Mouse (Mus musculus): ENCODE measurements around the gene Zfp446.

GRCm38 (mm10) chr7:12933615-12934140, 44.0 kb upstream of the Zfp446 start:
- TF ChIP-seq GATA1 (IDR thresholded peaks at IDR 0.05; ENCODE audit: borderline replicate concordance, low read length) (no peak), FLI1 (IDR thresholded peaks at IDR 0.05; ENCODE audit: low read length) (no peak)
